Mouse (Mus musculus) megakaryocyte progenitor cell, adult 5-6 weeks (primary cell): Measurements from ENCODE around the gene Zfp809. TPM values are rescaled to one million over a fixed set of nuclear protein-coding genes. Genes with fewer than 3 reads are reported as not detected.

Experiments used
- ATAC-seq: replicated peaks from 2 replicates; pipeline ENCODE4 v1.8.0; 2016; ENCODE audit warnings: mild to moderate bottlenecking, moderate TSS enrichment, inconsistent platforms; ENCODE audit not compliant: poor library complexity
- total RNA-seq, 2 experiments: library from RNA; stranded (forward) in 1 of 2; stranded (reverse) in 1 of 2; fragments of 157-497, 149-512 nt in 1 of 2; fragments of 200-1000 nt in 1 of 2; gene quantifications; 2 replicates each; pipeline versions ENCODE4 v1.2.3 to v1.2.4; 2015 to 2017

Gene Zfp809
- total RNA-seq, 2 experiments from 2014 or later, result 32.3 to 52.0 TPM

- ATAC-seq, result no peak
Measured at GRCm38 (mm10) chr9:22260092-22260422, 34.5 kb downstream of the Zfp809 start.

DNA sequence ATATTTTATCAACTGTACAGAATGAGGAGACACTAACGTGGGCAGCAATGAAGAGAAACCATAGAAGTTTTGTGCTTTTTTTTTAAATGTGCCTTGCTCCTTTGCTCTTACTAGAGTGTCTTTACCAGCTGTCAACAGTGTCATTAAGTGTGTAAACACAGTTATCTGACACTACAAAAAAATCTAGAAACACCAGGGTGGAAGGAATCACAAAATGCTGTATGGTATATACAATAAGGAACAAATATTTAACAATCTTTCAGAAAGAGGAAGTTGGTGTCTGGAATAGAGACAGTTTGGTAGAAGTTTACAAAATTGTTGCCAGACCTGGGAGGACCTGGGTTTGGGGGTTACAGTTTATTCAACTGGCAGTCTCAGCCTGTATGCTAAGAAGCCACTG lies 36.1 kb downstream of the Zfp809 start:
- ATAC-seq, result no peak

DNA sequence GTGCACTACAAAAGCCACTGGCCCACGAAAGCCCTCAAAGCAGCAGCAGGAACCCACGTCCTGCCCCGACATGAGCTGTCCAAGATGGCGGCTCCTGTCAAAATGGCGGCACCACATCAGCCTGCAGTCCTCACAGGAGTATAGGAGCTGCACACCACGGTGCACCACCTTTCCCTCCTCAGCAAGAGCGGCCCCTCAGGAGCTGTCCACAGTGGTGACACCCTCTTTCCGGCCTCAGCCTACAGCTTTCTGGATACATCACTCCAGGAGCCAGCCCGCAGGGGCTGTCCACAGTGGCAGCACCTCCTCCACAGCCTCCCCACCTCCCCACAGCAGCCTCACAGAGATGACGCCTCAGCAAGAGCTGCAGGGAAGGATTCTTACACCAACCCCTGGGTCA lies 37.1 kb downstream of the Zfp809 start:
- no peak for ATAC-seq

GRCm38 (mm10) chr9:22268886-22269285 lies 43.4 kb downstream of the Zfp809 start:
- ATAC-seq, result no peak

DNA sequence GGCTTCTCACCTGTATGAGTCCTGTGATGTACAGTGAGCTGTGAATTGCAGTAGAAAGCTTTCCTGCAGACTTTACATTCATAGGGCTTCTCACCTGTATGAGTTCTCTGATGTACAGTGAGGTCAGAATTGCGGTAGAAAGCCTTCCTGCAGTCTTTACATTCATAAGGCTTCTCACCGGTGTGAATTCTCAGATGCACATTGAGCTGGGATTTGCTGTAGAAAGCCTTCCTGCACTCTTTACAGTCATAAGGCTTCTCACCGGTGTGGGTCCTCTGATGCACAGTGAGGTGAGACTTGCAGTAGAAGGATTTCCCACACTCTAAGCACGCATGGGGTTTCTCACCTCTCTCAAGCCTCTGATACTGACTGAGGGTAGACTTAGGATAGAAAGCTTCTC lies 53.2 kb downstream of the Zfp809 start:
- ATAC-seq, result no peak

Other genes with a start within 250 kb of the Zfp809 start
- gene Rgl3, start 236.3 kb upstream of the Zfp809 start, total RNA-seq (2015), result not detected in 2 replicates
- gene Rgl3, start 236.3 kb upstream of the Zfp809 start, total RNA-seq (2017), result not detected in 2 replicates
- gene Ccdc151, start 223.1 kb upstream of the Zfp809 start, total RNA-seq (2015), result not detected in 2 replicates
- gene Ccdc151, start 223.1 kb upstream of the Zfp809 start, total RNA-seq (2017), result not detected in 2 replicates
- 50.3 and 51.2 TPM in 2 replicates for gene Prkcsh, start 222.9 kb upstream of the Zfp809 start, total RNA-seq (2015)
- gene Prkcsh, start 222.9 kb upstream of the Zfp809 start, total RNA-seq (2017), result 136 and 146 TPM in 2 replicates
- gene Elavl3, start 173.7 kb upstream of the Zfp809 start, total RNA-seq (2015), result not detected in 2 replicates
- not detected in 2 replicates for gene Elavl3, start 173.7 kb upstream of the Zfp809 start, total RNA-seq (2017)
- gene Gm49318, start 154.5 kb upstream of the Zfp809 start, total RNA-seq (2015), result not detected in 2 replicates
- gene Gm49318, start 154.5 kb upstream of the Zfp809 start, total RNA-seq (2017), result not detected in 2 replicates
- gene Zfp653, start 154.3 kb upstream of the Zfp809 start, total RNA-seq (2015), result 4.9 and 7.1 TPM in 2 replicates
- gene Zfp653, start 154.3 kb upstream of the Zfp809 start, total RNA-seq (2017), result 8.0 and 11.9 TPM in 2 replicates
- 10.1 and 12.0 TPM in 2 replicates for gene Ecsit, start 140.3 kb upstream of the Zfp809 start, total RNA-seq (2015)
- 20.8 and 24.0 TPM in 2 replicates for gene Ecsit, start 140.3 kb upstream of the Zfp809 start, total RNA-seq (2017)
- gene Cnn1, start 126.5 kb upstream of the Zfp809 start, total RNA-seq (2015), result not detected in 2 replicates
- not detected in 2 replicates for gene Cnn1, start 126.5 kb upstream of the Zfp809 start, total RNA-seq (2017)
- gene Elof1, start 108.5 kb upstream of the Zfp809 start, total RNA-seq (2015), result 106 and 124 TPM in 2 replicates
- gene Elof1, start 108.5 kb upstream of the Zfp809 start, total RNA-seq (2017), result 43.6 and 49.6 TPM in 2 replicates
- gene Acp5, start 90.0 kb upstream of the Zfp809 start, total RNA-seq (2015), result 3.3 and 4.1 TPM in 2 replicates
- gene Acp5, start 90.0 kb upstream of the Zfp809 start, total RNA-seq (2017), result 2.9 and 5.3 TPM in 2 replicates
- gene Pigyl, start 68.9 kb upstream of the Zfp809 start, total RNA-seq (2015), result 21.8 and 25.4 TPM in 2 replicates
- gene Pigyl, start 68.9 kb upstream of the Zfp809 start, total RNA-seq (2017), result 28.4 and 31.8 TPM in 2 replicates
- not detected in 2 replicates for gene Zfp872, start 37.6 kb upstream of the Zfp809 start, total RNA-seq (2015)
- not detected in 2 replicates for gene Zfp872, start 37.6 kb upstream of the Zfp809 start, total RNA-seq (2017)
- gene Zfp599, start 34.2 kb downstream of the Zfp809 start, total RNA-seq (2015), result 6.0 and 7.1 TPM in 2 replicates
- gene Zfp599, start 34.2 kb downstream of the Zfp809 start, total RNA-seq (2017), result 8.0 and 9.0 TPM in 2 replicates
- gene Zfp810, start 81.9 kb downstream of the Zfp809 start, total RNA-seq (2015), result 10.2 and 10.9 TPM in 2 replicates
- gene Zfp810, start 81.9 kb downstream of the Zfp809 start, total RNA-seq (2017), result 14.7 and 15.1 TPM in 2 replicates
- gene Anln, start 163.5 kb downstream of the Zfp809 start, total RNA-seq (2015), result 68.3 and 76.2 TPM in 2 replicates
- gene Anln, start 163.5 kb downstream of the Zfp809 start, total RNA-seq (2017), result 44.9 and 58.8 TPM in 2 replicates
- 2.1 and 2.5 TPM in 2 replicates for gene 9530077C05Rik, start 185.8 kb downstream of the Zfp809 start, total RNA-seq (2015)
- gene 9530077C05Rik, start 185.8 kb downstream of the Zfp809 start, total RNA-seq (2017), result 2.2 and 5.4 TPM in 2 replicates
- not detected in 2 replicates for gene Gm17545, start 228.6 kb downstream of the Zfp809 start, total RNA-seq (2015)
- not detected in 2 replicates for gene Gm17545, start 228.6 kb downstream of the Zfp809 start, total RNA-seq (2017)
- gene Rp9, start 244.0 kb downstream of the Zfp809 start, total RNA-seq (2015), result 129 and 142 TPM in 2 replicates
- gene Rp9, start 244.0 kb downstream of the Zfp809 start, total RNA-seq (2017), result 178 and 208 TPM in 2 replicates